Mouse (Mus musculus): ENCODE data around the gene Agpat1. TPM values are rescaled to one million over a fixed set of nuclear protein-coding genes. Genes with fewer than 3 reads are reported as not detected.

Gene Agpat1
- polyA plus RNA-seq, 1 experiment from 2014 or later, result 97.8 TPM

- WGBS, result 1% methylated on average over 16 of the region's 16 CpGs
- Histone ChIP-seq H3K9me3 (no peaks in the 10 kb centered on the region), H3K4me3 (peak within 1 kb of the TSS; percentile 56), H3K27ac (peak within 1 kb of the TSS; percentile 74), H3K4me2 (peak within 1 kb of the TSS; percentile 85), H3K27me3 (no peaks in the 10 kb centered on the region), H3K36me3 (peaks cover 13% of the 10 kb centered on the region), H3K9ac (peak within 1 kb of the TSS; percentile 72), H3K4me1 (replicated peaks) (peaks cover 51% of the 10 kb centered on the region)
- ATAC-seq (ENCODE audit: low FRiP score), result peak; percentile 69
Measured at GRCm38 (mm10) chr17:34644608-34645007, 40.5 kb downstream of the Agpat1 start, which contains the start of gene Fkbpl. Gene Fkbpl, plus strand, starts transcription at chr17:34644764.

GRCm38 (mm10) chr17:34645256-34645829 lies 41.3 kb downstream of the Agpat1 start:
- Histone ChIP-seq H3K9me3 (no peaks in the 10 kb centered on the region), H3K27ac (0 out of 2 replicates have a peak overlapping the region, but pooled peaks have one; percentile 74), H3K36me3 (peaks cover 20% of the 10 kb centered on the region), H3K4me3 (peak overlapping the region; percentile 56), H3K9ac (peak overlapping the region; percentile 72), H3K4me2 (peak overlapping the region; percentile 85), H3K27me3 (no peaks in the 10 kb centered on the region), H3K4me1 (replicated peaks) (peaks cover 50% of the 10 kb centered on the region)
- 45% methylated on average over 10 of the region's 10 CpGs for WGBS
- ATAC-seq (ENCODE audit: low FRiP score), result no peak

GRCm38 (mm10) chr17:34645831-34646511 lies 41.9 kb downstream of the Agpat1 start:
- WGBS, result 85% methylated on average over 30 of the region's 30 CpGs
- ATAC-seq (ENCODE audit: low FRiP score), result no peak
- H3K9ac ChIP-seq, result no peak overlapping the region

GRCm38 (mm10) chr17:34646906-34647787 lies 43.1 kb downstream of the Agpat1 start, which contains the start of gene Atf6b:
Gene Atf6b, plus strand, starts transcription at chr17:34647146.
- peaks cover 35% of the 10 kb centered on the region for H3K4me1 ChIP-seq (replicated peaks)
- H3K4me2 ChIP-seq, result peak within 1 kb of the TSS; percentile 85
- H3K27me3 ChIP-seq, result no peaks in the 10 kb centered on the region
- peak within 1 kb of the TSS; percentile 97 for H3K4me3 ChIP-seq
- peaks cover 38% of the 10 kb centered on the region for H3K36me3 ChIP-seq
- no peaks in the 10 kb centered on the region for H3K9me3 ChIP-seq
- peak within 1 kb of the TSS; percentile 97 for H3K9ac ChIP-seq
- peak within 1 kb of the TSS; percentile 88 for H3K27ac ChIP-seq
- ATAC-seq (ENCODE audit: low FRiP score), result peak; percentile 95
- 1% methylated on average over 65 of the region's 66 CpGs for WGBS

More at GRCm38 (mm10) chr17:34645831-34646511, 41.9 kb downstream of the Agpat1 start:
- peak overlapping the region; percentile 85 for H3K4me2 ChIP-seq
- no peaks in the 10 kb centered on the region for H3K27me3 ChIP-seq
- H3K27ac ChIP-seq, result no peak overlapping the region
- H3K4me3 ChIP-seq, result peak overlapping the region; percentile 97
- H3K9me3 ChIP-seq, result no peaks in the 10 kb centered on the region
- H3K4me1 ChIP-seq (replicated peaks), result peaks cover 44% of the 10 kb centered on the region
- peaks cover 27% of the 10 kb centered on the region for H3K36me3 ChIP-seq

- H3K27me3 ChIP-seq, result no peaks in the 10 kb centered on the region
- no peak for ATAC-seq (ENCODE audit: low FRiP score)
- H3K4me3 ChIP-seq, result peak overlapping the region; percentile 97
- H3K9ac ChIP-seq, result peak overlapping the region; percentile 97
- H3K4me1 ChIP-seq (replicated peaks), result peaks cover 35% of the 10 kb centered on the region
- peaks cover 50% of the 10 kb centered on the region for H3K36me3 ChIP-seq
- WGBS, result 85% methylated on average over 16 of the region's 16 CpGs
- H3K4me2 ChIP-seq, result peak overlapping the region; percentile 85
- no peaks in the 10 kb centered on the region for H3K9me3 ChIP-seq
- H3K27ac ChIP-seq, result no peak overlapping the region
Measured at GRCm38 (mm10) chr17:34648141-34648890, 44.3 kb downstream of the Agpat1 start.

- 90% methylated on average over 18 of the region's 18 CpGs for WGBS
- Histone ChIP-seq H3K4me2 (no peak overlapping the region), H3K9ac (no peak overlapping the region), H3K27ac (no peak overlapping the region), H3K4me1 (replicated peaks) (peaks cover 35% of the 10 kb centered on the region), H3K9me3 (no peaks in the 10 kb centered on the region), H3K36me3 (peaks cover 60% of the 10 kb centered on the region), H3K27me3 (no peaks in the 10 kb centered on the region), H3K4me3 (no peak overlapping the region)
- no peak for ATAC-seq (ENCODE audit: low FRiP score)
Measured at GRCm38 (mm10) chr17:34649106-34649864, 45.2 kb downstream of the Agpat1 start.

GRCm38 (mm10) chr17:34650781-34651180 lies 46.7 kb downstream of the Agpat1 start:
- no peak overlapping the region for H3K27ac ChIP-seq
- peaks cover 72% of the 10 kb centered on the region for H3K36me3 ChIP-seq
- ATAC-seq (ENCODE audit: low FRiP score), result no peak
- no peak overlapping the region for H3K4me3 ChIP-seq
- H3K4me2 ChIP-seq, result no peak overlapping the region
- 0 out of 2 replicates have a peak overlapping the region, but pooled peaks have one; percentile 29 for H3K9ac ChIP-seq
- no peaks in the 10 kb centered on the region for H3K9me3 ChIP-seq
- WGBS, result 92% methylated on average over 14 of the region's 14 CpGs
- H3K27me3 ChIP-seq, result no peaks in the 10 kb centered on the region
- H3K4me1 ChIP-seq (replicated peaks), result peaks cover 30% of the 10 kb centered on the region

- 49% methylated on average over 19 of the region's 19 CpGs for WGBS
- Histone ChIP-seq H3K9ac (no peak overlapping the region), H3K27me3 (no peaks in the 10 kb centered on the region), H3K27ac (no peak overlapping the region), H3K4me3 (no peak overlapping the region), H3K4me1 (replicated peaks) (peaks cover 30% of the 10 kb centered on the region), H3K9me3 (no peaks in the 10 kb centered on the region), H3K4me2 (no peak overlapping the region), H3K36me3 (peaks cover 72% of the 10 kb centered on the region)
- ATAC-seq (ENCODE audit: low FRiP score), result no peak
Measured at GRCm38 (mm10) chr17:34651507-34652221, 47.6 kb downstream of the Agpat1 start.

- no peaks in the 10 kb centered on the region for H3K27me3 ChIP-seq
- WGBS, result 90% methylated on average over 10 of the region's 10 CpGs
- H3K27ac ChIP-seq, result no peak overlapping the region
- H3K4me3 ChIP-seq, result no peak overlapping the region
- peaks cover 72% of the 10 kb centered on the region for H3K36me3 ChIP-seq
- H3K4me1 ChIP-seq (replicated peaks), result peaks cover 28% of the 10 kb centered on the region
- H3K9me3 ChIP-seq, result no peaks in the 10 kb centered on the region
- no peak overlapping the region for H3K4me2 ChIP-seq
- no peak overlapping the region for H3K9ac ChIP-seq
- ATAC-seq (ENCODE audit: low FRiP score), result no peak
Measured at GRCm38 (mm10) chr17:34652546-34652945, 48.5 kb downstream of the Agpat1 start.

- peaks cover 72% of the 10 kb centered on the region for H3K36me3 ChIP-seq
- WGBS, result 95% methylated on average over 8 of the region's 8 CpGs
Measured at GRCm38 (mm10) chr17:34652985-34653384, 48.9 kb downstream of the Agpat1 start.

More at GRCm38 (mm10) chr17:34652985-34653384, 48.9 kb downstream of the Agpat1 start:
- Histone ChIP-seq H3K4me1 (replicated peaks) (peaks cover 23% of the 10 kb centered on the region), H3K4me3 (no peak overlapping the region), H3K27me3 (no peaks in the 10 kb centered on the region; the same call in 1 of the 2 replicates), H3K9ac (no peak overlapping the region), H3K4me2 (no peak overlapping the region), H3K9me3 (no peaks in the 10 kb centered on the region), H3K27ac (no peak overlapping the region)
- no peak for ATAC-seq (ENCODE audit: low FRiP score)

Measured in hindbrain, embryonic 13.5 days (tissue).